Mouse (Mus musculus): ENCODE data around the gene Stag1.

Stag1 gene

DNA sequence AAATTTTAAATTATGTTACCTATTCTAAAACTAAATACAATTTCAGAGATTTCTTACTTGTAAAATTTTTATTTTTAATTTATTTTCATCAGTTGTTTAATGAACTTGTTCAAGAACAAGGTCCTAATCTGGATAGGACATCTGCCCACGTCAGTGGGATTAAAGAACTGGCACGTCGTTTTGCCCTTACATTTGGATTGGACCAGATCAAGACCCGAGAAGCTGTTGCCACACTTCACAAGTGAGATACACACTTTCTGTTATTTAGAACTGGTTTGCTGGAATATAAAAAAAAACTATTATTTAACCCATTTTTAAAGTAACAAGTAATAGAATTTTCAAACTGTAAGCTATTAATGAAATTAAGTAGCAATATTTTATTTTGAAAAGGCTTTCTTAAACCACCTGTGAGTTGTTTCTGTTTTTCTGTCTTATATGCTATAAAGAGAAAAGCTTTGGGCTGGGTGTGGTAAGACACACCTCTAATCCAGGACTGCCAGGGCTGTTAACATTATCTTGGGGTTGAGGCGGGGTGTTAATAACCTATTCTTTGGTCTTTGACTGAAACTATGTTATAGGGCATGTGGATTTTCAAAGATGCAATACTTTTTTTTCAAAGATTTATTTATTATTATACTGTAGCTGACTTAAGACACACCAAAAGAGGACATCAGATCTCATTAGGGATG, 347.2 kb downstream of the Stag1 start:
- no peak for DNase-seq (ENCODE audit: low read depth in 1 of 2, low spot score in 2 of 2)

DNA sequence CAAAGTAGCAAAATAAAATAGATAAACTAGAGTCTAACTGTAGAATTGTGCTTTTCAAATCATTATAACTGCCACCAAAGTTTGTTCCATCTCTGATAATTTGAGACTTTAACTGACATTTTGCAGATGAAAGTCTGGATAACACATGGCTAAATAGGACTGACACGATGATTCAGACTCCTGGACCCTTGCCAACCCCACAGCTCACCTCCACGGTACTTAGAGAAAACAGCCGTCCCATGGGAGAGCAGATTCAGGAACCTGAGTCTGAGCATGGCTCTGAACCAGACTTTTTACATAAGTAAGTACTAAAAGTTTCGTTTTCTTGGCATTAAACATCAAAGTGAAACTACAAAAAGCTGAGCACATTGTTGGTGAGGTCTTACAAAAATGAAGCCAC, 353.9 kb downstream of the Stag1 start:
- DNase-seq (ENCODE audit: low read depth in 1 of 2, low spot score in 2 of 2), result no peak

DNA sequence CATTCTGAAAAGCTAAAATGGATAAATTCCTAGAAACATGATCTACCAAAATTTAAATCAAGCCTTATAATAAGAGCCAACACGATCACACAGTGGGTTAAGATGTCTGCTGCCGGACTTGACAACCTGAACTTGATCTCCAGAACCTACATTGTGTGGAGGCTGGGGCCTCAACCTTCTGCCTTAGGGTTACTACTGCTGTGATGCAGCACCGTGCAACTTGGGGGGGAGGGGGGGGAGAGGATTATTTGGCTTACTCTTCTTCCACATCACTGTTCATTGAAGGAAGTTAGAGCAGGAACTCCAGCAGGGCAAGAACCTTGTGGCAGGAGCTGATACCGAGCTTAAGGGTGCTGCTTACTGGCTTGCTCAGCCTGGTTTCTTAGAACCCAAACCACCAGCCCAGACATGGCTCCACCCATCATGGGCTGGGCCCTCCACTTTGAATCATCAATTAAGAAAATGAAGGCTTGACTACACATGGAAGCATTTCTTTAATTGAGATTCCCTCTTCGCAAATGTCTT, 365.4 kb downstream of the Stag1 start:
- no peak for DNase-seq (ENCODE audit: low read depth in 1 of 2, low spot score in 2 of 2)

DNA sequence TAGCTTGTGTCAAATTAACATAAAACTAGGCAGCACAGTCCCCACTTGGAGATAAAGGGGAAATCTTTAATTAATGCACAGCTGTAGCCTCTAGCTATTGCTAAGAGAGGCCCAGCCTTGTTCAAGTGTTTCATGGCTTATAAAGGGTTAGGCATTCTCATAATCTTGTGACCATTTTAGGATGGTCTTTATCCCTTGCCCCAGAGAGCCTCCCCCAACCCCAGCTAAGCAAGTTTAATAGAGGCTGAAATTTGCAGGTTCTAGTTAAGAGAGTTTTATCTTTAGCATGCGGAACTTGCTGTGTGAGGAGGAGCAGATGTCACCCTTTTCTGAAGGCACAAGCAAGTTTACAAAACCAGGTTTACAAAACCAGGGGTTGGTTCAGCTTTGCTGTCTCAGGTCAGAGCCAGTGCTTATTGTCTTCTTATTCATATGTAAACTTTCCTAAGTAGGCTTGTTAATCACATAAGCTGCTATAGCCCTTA, 365.9 kb downstream of the Stag1 start:
- no peak for DNase-seq (ENCODE audit: low read depth in 1 of 2, low spot score in 2 of 2)

DNA sequence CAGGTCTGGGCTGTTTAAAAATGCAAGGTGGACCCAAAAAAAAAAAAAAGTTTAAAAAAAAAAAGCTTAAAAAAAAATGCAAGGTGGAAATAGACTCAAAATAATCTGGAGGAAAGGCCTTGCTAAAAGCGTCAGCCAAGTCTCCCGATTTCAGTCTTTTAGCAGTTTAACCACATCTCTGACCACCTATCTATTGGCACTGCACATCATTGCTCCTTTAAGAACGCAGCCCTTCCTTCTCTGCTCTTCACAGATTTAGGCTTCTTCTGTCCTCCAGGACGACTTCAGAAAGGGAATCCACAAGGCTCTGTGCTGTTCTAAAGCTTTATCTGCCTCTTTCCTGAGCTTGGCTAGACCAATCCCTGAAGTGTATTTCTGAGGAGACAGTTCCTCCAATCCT, 366.5 kb downstream of the Stag1 start:
- DNase-seq (ENCODE audit: low read depth in 1 of 2, low spot score in 2 of 2), result no peak

DNA sequence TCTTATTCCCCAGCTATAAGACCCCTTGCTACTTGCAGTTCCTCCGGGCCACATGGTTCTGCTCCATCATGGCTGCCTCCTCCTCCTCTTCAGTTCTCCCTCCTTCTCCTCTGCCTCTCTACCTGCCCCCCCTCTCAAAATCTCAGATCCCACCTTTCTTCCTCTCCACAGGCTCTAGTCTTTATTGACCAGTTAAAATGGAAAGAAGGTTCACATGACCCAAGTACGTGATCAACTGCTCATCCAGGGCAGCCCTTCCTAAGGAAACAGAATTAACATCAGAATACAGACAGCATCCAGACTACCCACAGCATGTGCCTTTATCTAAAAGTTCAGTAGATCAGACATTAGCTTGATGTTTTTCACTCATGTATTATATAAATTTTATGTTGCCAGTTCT, 371.9 kb downstream of the Stag1 start:
- DNase-seq (ENCODE audit: low read depth in 1 of 2, low spot score in 2 of 2), result no peak

DNA sequence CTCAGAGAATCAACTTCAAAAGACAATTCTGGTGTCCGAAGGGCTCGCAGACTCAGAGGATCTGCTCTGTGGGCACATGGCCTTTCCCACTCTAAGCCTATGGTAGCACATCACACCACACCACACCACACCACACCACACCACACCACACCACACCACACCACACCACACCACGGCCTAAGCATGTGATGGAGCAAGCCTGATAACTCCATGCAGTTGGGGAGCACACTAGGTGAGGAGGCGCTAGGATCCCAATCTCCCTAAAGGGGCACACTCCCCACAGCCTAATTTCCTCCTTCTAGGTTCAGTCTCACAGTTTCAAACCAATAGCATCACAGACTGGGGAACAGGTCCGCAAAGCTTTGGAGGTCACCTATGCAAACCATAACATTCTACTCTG, 381.1 kb downstream of the Stag1 start:
- DNase-seq (ENCODE audit: low read depth in 1 of 2, low spot score in 2 of 2), result no peak

DNA sequence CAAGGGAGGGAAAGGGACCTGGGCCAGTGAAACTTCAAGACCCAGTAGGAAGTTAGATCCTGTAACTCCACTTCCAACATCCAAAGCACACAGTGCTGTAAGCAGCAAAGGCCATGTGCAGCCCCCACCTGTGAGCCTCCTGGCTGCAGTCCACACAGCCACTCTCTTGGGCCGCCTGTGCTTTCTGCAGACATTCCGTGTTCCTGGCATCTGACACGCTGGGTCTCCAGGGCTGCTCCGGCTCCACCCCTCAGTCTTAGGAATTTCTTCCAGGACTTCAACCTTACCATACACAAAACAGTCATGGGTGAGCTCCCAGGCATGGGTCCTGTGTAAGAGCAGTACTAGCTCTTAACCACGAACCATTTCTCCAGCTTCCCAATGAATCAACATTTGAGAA, 381.7 kb downstream of the Stag1 start:
- DNase-seq (ENCODE audit: low read depth in 1 of 2, low spot score in 2 of 2), result no peak

DNA sequence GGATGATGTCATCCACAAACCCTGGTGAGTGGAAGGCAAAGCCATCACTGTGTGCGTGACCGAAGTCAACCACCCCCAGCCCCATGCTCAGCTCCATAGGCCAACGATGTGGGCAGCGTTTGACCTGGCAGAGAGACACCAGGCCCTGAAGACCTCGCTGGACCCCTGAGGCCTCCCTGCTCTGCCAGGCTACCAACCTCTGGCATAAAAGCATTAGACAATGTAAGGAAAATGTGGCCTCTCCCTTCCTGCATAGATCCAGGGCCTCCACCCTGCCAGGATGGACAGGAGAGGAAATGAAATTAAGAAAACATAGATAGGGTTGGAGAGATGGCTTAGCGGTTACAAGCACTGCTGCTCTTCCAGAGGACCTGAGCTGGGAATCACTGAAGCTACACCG, 385.2 kb downstream of the Stag1 start:
- DNase-seq (ENCODE audit: low read depth in 1 of 2, low spot score in 2 of 2), result no peak

DNA sequence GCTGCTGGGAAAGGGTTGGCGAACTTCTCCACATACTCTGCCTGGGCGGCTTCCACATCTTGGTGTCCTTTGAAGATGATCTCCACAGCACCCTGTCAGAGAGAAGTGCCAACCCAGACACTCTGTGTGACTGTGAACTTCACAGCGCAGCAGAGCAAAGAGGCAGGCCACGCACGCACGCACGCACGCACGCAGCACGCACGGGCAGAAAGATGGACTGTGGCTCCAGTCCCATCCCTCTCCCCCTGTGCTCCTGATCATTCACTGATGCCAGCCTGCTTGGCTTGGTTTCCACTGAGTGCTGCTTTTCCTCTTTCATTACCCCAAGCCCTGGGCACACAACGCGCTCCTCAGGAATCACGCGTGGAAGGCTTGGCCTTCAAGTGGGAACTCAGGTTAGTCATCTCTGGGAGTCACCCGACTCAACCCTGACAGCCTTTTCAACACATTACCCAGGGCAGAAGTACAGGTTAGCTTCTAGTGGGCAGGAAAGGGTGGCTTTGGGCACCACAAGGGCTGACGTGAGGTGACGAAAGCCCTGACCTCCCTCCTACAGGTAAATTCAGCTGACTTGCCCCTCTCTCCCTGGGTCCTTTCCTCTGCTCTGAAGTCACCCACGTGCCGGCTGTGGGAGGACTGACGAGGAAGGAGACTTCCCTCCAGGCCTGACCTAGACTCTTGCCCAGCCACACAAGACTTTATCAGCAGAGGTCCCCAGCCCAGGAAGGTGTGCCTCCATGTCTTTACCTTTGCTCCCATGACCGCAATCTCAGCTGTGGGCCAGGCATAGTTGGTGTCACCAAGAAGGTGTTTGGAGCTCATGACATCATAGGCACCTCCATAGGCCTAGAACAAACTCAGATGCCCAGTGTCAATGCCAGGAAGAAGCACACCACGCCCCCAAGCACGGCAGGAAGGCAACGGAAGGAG, 387.0 kb downstream of the Stag1 start:
- no peak for DNase-seq (ENCODE audit: low read depth in 1 of 2, low spot score in 2 of 2)

DNA sequence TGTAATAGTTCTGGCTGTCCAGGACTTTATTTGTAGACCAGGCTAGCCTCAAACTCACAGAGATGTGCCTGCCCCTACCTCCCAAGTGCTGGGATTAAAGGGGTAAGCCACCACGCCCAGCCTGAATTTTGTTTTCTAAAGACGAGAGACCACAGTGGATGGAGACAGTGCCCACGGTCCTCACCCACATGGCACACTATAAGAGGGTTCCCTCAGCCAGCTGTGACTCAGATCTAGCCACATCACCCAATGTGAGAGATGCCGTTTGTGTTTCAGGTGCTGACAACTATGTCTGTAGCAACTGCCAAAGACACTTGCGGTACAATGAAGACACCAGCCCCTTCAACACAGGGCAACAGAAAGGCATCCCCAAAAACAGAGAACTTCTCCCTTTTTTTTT, 389.4 kb downstream of the Stag1 start:
- DNase-seq (ENCODE audit: low read depth in 1 of 2, low spot score in 2 of 2), result no peak

DNA sequence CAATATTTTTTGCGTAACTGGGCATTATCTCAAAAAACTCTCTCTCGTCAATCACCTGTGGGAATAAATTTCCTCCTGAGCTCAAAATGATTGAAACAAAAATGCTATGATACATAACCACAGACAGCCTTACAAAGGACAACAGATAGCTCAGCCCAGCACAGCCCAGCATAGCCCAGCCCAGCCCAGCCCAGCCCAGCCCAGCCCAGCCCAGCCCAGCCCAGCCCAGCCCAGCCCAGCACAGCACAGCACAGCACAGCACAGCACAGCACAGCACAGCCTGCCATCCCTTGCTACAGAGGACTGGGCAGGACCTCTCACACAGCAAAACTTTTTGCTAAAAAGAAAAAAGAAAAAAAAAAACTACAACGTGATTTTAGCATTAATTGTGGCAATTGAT, 390.3 kb downstream of the Stag1 start:
- DNase-seq (ENCODE audit: low read depth in 1 of 2, low spot score in 2 of 2), result no peak

DNA sequence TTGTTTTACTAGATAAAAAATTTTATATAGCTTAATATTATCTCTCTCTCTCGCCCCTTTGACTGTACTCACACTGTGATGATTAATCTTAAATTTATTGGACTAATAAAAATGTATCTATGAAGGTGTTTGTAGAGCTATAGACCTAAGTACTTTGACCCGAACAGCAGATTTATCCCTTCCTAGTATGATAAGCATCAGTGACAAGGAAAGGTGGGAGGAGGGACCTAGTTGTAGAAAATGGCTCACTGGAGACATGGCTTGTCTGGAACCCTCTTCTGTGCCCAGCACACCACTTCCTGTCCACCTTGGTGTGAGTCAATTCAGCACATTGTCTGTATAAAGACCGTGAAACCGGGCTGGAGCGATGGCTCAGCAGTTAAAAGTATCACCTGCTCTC, 393.0 kb downstream of the Stag1 start:
- no peak for DNase-seq (ENCODE audit: low read depth in 1 of 2, low spot score in 2 of 2)

DNA sequence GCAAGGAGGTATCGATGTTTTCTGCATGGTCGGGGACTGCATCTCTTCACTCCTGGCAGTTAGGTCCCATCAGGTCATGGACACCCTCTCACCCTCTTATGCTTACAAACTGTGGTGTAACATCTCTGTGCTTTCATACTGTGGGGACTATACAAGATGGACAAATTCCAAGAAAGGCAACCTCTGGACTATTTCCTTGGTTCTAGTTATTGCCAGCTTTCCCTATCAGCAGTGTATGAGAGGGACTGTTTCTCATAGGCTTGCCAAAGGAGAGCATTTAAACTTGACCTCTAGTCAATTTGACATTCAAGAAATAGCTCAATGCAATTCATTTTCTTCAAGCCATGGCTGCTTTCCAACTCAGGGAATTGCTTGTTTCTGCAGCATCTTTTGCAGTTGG, 393.7 kb downstream of the Stag1 start:
- DNase-seq (ENCODE audit: low read depth in 1 of 2, low spot score in 2 of 2), result no peak

DNA sequence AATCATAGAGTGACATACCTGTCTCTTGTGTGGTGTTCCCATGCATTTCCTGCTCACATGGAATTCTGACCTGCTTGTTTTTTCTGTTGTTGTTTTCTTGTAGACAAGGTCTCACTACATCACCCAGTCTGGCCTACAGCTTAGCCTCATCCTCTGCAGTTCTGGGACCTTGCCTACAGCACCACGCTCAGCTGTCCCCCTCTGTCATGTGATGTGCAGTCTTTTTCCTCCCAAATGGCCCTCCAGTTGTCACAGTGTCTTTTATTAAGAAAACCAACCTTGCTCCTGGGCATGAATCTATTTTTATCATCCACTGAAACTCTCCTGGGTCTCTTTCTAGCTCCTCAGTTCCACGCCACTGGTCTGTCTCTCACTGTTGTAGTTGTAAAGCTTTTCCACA, 394.6 kb downstream of the Stag1 start:
- DNase-seq (ENCODE audit: low read depth in 1 of 2, low spot score in 2 of 2), result no peak

DNA sequence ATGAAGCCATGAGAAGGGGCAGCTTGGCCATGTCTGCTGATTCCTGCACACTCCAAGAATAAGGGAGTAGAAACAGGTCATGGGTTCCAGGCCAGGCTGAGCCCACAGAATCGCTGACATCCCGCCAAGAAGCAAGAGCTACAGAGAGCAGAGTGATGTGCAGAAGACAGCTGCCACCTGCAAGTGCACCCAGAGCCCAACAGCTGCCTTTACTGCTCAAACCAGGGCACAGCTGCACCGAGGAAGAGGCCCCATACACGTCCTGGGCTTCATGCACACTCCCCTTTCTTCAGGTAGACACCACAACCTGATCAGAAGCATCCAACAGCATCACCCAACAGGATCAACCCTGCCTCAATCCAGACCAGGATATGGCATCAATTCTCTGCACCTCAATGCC, 396.3 kb downstream of the Stag1 start:
- no peak for DNase-seq (ENCODE audit: low read depth in 1 of 2, low spot score in 2 of 2)

DNA sequence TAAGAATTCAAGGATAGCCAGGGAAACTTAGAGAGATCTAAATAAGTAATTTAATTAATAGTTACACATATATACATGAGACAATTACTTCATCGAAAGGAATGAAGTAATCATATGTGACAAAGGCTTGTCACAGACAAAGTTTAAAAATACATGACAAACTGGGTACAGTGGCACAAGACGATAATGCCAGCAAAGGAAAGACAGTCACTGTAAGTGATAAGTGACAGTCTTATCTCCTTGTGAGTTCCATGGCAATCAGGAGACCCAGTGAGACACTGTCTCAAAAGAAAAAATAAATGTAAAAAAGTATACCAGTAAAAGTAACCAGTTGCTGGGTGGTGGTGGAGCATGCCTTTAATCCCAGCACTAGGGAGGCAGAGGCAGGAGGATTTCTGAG, 399.5 kb downstream of the Stag1 start:
- no peak for DNase-seq (ENCODE audit: low read depth in 1 of 2, low spot score in 2 of 2)

DNA sequence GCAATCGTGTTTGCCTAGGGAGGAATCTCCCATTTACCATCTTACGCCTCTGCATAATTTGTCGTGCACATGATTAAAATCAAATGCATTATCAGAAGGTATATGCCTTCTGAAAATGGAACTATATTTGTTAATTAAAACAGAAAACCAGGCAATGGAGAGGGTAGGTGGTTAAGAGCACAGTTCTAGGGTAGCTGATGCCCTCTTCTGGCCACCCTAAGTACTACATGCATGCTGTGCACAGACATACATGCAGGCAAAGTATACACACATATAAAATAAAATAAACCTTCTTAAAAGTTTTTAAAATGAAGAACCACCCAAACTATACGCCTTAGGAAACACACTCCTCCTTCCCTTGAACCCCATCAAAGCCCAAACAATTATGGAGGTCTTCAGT, 404.5 kb downstream of the Stag1 start:
- no peak for DNase-seq (ENCODE audit: low read depth in 1 of 2, low spot score in 2 of 2)

DNA sequence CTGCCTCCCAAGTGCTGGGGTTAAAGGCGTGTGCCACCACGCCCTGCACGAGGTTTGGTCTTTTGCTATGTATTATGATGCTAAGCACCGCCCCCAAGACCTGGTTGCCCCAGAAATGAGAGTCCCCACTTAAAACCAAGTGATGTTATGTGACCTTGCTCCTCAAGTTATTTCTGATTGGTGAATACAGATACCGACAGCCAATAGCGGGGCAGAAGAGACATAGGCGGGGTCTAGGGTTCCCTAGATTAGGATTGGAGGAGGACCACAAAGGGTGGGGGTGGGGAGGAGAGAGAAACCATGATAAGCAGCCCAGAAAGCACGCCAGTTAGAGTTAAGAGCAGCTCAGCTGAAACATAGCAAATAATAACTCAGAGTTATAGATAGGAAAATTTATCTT, 405.2 kb downstream of the Stag1 start:
- DNase-seq (ENCODE audit: low read depth in 1 of 2, low spot score in 2 of 2), result no peak

DNA sequence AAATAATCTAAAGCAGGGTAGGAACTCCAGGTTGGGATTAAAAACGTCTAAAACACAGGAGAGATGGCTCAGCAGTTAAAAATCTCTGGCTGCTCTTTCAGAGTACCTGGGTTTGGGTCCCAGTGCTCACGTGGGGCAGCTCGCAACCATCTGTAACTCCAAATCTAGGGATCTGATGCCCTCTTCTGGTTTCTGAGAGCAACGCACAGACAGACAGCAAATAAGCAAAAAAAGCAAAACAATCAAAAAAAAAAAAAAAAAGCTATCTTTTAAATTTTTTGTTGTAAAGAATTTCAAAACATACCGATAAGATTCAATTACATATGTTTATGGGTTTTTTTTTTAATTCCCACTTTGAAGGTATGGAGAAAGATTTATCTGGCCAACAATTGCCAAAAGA, 405.7 kb downstream of the Stag1 start:
- DNase-seq (ENCODE audit: low read depth in 1 of 2, low spot score in 2 of 2), result no peak

DNA sequence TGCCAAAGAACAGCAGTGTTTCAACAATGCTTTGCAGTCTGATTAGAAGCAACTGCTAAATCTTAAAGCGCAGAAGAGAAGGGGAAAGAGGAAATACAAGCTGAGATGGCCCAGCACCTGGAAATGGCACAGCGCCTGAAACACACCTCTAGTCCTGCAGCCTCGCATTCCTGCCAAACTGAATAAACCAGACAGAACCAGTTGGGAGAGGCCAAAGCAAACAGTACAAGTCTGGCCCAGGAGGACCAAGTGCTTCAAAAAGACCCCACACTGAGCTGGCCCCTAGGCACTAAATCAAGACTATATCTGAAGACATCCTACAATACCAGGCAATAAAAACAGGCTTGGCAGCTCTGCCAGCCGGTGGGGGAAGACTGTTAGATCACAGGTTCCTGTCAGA, 408.3 kb downstream of the Stag1 start:
- no peak for DNase-seq (ENCODE audit: low read depth in 1 of 2, low spot score in 2 of 2)
